Mouse (Mus musculus): Measurements from ENCODE around the gene Cldn13.

The Cldn13 gene

GRCm38 (mm10) chr5:134895291-134895690 lies 20.0 kb downstream of the Cldn13 start:
- no peak for DNase-seq (ENCODE audit: low read depth in 1 of 2, low spot score in 2 of 2)

- no peak for DNase-seq (ENCODE audit: low read depth in 1 of 2, low spot score in 2 of 2)
These were observed 22.6 kb downstream of the Cldn13 start for GRCm38 (mm10) chr5:134892717-134893116.

DNA sequence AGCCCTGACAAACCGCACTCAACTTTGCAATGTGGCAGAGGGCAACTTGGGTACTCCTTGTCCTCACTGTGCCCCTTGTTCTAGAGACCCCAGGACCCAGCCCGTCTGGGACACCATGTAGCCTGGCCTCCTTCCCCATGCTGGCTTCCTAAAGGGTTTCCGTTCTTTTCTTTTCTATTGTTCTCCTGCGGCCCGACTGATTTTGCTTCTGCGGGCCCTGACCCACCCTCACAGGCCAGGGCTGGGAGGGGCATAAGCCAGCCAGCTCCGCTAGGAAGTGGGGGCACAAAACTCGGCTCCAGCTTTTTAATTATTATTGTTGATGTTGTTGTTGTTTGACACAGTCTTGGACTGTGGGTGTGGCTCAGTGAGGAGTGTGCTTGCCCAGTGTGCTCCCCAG lies 23.8 kb downstream of the Cldn13 start:
- no peak for DNase-seq (ENCODE audit: low read depth in 1 of 2, low spot score in 2 of 2)

DNA sequence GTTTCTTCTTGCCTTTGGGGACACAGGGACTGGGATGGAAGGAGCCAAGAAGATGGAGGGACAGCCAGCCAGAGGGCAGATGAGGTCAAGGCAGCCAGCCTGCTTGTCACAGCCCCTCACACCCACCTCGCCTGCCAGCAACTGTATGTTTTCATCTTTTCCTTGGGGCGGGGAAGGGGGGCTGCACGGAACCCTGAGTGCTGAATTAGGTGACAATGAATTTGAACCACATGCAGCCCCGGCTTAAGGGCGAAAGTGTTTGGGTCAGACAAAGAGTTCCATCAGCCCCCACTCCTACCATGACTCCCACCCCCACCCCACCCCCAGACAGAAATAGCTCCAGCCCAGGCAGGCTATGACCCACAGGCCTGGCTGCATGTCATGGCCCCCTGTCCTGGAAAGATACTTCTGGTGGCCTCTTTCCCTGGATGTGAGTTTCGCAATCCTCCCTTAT lies 24.7 kb downstream of the Cldn13 start:
- no peak for DNase-seq (ENCODE audit: low read depth in 1 of 2, low spot score in 2 of 2)

DNA sequence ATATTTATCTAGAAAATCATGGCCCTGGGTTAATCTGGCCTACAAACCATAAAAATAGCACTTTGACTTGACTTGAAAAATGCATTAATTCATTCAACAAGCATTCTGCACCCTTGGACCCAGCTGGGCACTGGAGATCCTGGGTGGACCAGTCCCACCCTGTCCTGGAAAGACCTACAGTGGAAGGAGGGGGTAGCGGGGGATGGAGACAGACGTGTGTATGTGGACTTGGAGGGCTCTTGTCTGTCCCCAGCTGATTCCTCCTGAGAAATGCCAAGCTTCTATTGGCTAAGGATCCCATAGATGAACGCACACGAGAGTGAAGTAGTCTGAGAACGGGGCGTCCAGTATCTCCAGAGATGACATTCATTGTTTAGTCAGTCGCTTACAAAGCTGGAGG lies 26.8 kb downstream of the Cldn13 start:
- no peak for DNase-seq (ENCODE audit: low read depth in 1 of 2, low spot score in 2 of 2)

DNA sequence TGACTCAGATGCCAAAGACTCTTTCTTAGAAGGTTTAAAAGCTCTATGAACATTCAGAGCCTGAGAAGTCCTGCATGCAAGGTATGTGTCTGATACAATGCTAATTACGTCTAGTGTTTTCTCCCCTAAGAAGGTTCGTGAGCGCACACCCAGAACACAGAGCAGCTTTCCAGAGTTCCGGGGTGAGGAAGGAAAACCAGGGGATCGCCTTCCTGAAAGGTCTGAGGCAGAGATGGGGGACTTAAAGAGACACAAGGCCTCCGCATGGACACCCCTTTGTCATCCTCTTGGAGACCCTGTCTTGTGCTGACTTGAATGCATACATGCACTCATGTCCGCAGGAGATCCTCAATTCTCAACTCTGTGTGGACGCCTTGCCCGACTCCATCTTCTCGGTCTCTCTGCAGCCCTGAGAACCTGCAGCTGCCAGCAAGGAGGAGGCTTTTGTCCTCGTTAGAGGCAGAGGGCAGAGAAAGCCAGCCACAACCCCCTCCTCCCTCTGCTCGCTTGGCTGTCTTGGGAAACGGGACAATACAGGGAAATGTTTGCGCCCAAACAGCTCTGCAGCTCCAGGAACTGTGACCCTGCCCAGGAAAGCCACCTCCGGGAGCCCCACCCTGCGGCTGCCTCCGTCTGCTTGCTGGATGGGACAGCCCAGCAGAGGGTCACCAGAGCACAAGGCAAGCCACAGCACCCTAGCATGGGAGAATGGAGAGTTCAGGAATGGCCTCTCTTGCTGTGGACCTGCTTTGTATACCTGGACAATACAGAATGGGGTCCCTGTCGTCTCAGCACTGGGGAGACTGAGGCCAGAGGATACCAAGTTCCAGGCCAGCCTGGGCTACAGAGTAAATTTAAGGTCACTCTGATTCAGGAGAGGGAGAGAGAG lies 27.6 kb downstream of the Cldn13 start:
- no peak for DNase-seq (ENCODE audit: low read depth in 1 of 2, low spot score in 2 of 2)

- no peak for DNase-seq (ENCODE audit: low read depth in 1 of 2, low spot score in 2 of 2)
These were observed 32.2 kb downstream of the Cldn13 start for GRCm38 (mm10) chr5:134883077-134883476.

DNA sequence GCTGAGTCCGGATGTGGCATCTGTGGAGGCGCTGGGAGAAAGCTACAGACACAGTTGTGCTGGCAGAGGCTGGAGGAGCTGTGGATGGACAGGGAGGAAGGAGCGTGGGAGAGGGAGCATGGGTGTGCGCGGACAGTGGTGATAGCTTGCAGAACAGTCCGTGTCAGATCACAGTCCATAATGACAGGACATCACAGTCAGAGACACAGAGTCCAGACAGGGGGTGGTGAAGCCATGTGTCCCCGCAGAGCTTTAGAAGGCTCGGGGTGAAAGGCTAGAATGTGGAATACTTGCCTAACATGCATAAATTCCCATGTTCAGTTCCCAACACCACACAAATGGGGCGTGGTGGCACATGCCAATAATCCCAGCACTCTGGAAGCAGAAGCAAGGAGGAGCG lies 38.5 kb downstream of the Cldn13 start:
- no peak for DNase-seq (ENCODE audit: low read depth in 1 of 2, low spot score in 2 of 2)

DNA sequence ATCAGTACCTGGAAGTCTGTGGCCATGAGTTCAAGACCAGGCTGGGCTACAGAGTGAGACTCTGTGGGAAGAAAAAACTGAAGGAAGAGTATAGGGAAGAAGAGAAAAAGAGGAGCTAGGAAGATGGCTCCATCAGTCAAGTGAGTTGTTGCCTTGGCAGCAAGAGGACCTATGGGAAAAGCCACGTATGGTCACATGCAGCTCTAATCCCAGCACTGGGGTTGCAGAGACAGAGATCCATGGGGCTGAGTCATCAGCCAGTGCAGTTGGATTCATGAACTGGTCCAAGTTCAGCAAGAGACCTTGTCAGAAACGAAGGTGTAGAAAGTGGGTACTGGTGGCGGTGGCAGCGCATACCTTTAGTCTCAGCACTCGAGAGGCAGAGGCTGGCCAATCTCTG lies 40.1 kb downstream of the Cldn13 start:
- no peak for DNase-seq (ENCODE audit: low read depth in 1 of 2, low spot score in 2 of 2)

- DNase-seq (ENCODE audit: low read depth in 1 of 2, low spot score in 2 of 2): no peak
These were observed 41.1 kb downstream of the Cldn13 start for GRCm38 (mm10) chr5:134873956-134874879.

DNA sequence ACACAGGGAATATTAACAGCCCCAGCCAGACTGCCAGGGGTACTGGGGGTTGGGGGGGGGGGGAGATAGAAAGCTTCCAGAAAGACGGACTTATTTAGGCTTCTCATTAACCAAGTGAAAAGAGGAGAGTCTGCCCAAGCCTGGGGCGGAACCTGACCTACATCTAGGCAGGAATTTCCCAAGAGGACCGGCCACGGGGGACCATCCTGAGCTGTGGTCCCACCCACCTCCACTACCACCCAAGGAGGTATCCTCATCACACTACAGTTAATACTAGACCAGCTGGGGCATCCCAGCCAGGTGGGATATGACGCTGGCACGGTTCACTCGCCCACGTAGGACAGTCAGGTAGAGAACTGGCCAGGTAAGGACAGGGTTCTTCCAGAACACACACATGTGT lies 42.3 kb downstream of the Cldn13 start:
- DNase-seq (ENCODE audit: low read depth in 1 of 2, low spot score in 2 of 2): no peak

DNA sequence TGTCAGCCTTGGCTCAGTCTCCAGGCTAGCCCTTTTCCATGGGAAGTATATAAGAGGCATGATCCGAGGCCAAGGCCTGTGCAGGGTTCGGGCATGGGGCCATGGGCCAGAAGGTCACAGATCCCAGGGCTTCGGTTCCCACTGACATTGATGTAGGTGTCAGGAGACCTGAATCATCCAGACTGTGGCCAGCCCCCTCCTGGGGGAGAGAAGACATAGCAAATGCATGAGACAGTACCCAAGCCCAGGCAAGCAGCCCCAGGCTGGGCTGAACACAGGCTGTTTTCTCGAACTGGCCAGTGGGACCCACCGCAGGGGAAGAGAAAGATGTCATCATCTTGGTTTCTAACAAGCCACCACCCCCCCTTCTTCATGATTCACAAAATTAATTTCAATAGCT lies 42.7 kb downstream of the Cldn13 start:
- no peak for DNase-seq (ENCODE audit: low read depth in 1 of 2, low spot score in 2 of 2)

DNA sequence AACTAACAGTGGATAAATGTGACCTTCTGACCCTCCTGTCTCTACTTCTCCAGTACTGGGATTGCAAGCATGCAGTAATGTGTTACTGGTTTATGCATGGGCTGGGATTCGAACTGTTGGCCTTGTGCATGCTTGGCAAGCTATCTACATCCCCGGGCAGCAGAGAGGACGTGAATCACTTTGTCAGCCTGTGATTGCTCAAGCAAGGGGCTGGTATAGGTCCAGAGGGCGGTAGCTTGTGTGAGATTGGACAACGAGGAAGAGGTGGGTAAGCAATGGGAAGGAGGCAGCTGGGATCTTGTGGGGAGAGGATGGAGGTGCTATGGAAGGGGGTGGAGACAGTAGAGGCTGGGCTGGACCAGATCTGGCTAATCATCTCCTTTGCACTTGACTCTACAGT lies 46.8 kb downstream of the Cldn13 start:
- DNase-seq (ENCODE audit: low read depth in 1 of 2, low spot score in 2 of 2): no peak

DNA sequence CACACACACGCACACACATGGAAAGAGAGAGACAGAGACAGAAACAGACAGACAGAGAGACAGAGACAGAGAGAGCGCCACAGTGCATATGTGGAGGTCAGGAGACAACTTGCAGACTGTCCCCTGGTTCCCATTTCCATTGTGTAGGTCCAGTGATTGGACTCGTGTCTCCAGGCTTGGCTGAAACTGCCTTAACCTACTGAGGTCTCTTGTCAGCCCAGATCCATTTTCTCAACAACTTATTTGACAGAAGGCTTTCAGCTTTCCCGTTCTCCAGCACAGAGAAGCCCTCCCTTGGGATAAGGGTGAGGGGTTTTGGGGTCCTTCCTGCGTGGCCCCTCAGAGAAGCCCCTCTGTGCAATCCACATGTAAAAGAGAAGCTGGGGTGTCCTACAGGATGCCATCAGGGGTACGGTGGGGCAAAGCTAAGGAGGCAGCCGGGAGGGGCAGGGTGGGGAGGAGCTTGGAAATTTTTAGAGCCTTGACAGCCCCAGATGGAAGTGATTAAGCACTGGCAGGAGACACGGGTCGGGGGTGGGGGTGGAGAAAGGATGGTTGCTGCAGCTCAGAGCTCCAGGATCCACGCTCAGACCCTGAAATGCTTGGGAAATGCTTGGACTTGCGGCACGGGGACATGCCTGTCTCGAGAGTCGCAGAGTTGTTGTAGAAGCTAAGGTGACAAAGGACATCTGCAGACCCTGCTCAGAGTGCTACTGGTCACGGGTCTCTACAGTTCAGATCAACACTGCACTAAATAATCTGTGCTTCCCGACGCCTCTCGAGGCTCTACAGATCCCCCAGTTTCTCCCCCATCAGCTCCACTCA lies 47.8 kb downstream of the Cldn13 start:
- no peak for DNase-seq (ENCODE audit: low read depth in 1 of 2, low spot score in 2 of 2)

GRCm38 (mm10) chr5:134865158-134865557 lies 50.2 kb downstream of the Cldn13 start:
- DNase-seq (ENCODE audit: low read depth in 1 of 2, low spot score in 2 of 2): no peak
